Mouse (Mus musculus) Patski (cell line): ENCODE data around the gene Syt13. TPM values are rescaled to one million over a fixed set of nuclear protein-coding genes. Genes with fewer than 3 reads are reported as not detected.

ENCODE experiments used
- ATAC-seq: fragments of 100-300 bp; one replicate; pipeline ENCODE4 v1.8.0; 2021
- CTCF ChIA-PET: fragments of 350-600 bp; sonication (Branson Sonifier 250); formaldehyde crosslinking; loops from one replicate; lab custom pipeline; 2022; ENCODE audit warnings: inconsistent platforms; lab: Charles Lee
- POLR2A ChIA-PET: fragments of 350-600 bp; sonication (Branson Sonifier 250); formaldehyde crosslinking; loops from one replicate; lab custom pipeline; 2022; ENCODE audit warnings: antibody characterized with exemption, inconsistent platforms; lab: Charles Lee
- DNase-seq: peaks from one replicate; pipeline ENCODE4 v3.0.0-alpha.2; 2011; ENCODE audit warnings: low read depth, low spot score
- H3K27me3 ChIP-seq: fragments of 371-371 bp; one replicate; pipeline ENCODE4 v1.5.1; 2021
- CTCF ChIP-seq: fragments of 100-300 bp; IDR thresholded peaks from one replicate; pipeline ENCODE4 v1.5.1; 2021
- in situ Hi-C: fragments of 300-500 bp; cut with MboI; formaldehyde crosslinking; loops from 3 replicates; pipeline ENCODE4 v1.11.1; 2018; ENCODE audit warnings: low pct_unique_long_range_greater_than_20kb, mixed read lengths
- polyA plus RNA-seq: library from polyadenylated mRNA; unstranded; gene quantifications from one replicate; pipeline ENCODE4 v1.2.3, GENCODE M21; 2021

Syt13 gene
- polyA plus RNA-seq, result 0.14 TPM

DNA sequence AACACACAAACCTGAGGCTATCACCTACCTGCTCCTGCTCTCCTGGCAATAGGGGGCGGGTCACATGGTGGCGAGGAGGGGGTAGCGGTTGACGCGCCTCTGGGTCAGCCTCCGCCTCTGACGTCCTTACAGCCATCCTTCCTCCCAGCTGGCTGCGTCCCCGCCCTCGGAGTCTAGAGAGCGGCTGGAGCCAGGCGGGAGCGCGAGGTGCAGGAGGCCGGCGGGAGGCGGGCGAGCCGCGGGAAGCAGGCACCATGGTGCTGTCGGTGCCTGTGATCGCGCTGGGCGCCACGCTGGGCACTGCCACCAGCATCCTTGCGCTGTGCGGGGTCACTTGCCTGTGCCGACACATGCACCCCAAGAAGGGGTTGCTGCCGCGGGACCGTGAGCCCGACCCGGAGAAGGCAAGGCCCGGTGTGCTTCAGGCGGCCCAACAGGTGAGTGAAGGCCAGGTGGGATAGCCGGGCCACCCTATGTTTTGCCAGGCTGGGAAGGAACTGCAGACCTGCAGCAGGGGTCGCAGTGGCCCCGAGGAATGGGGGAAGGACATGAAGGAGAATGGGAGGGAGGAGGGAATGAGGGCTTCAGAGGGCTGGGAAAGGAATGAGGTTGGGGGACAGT, at the start of gene Syt13:
Gene Syt13, plus strand, starts transcription at position 166 of the 621 bp plus-strand sequence.
- DNase-seq (no peak), ATAC-seq (no peak)
- CTCF ChIA-PET, result no interaction called here
- no peak for TF ChIP-seq CTCF
- H3K27me3 ChIP-seq, result peaks cover 2% of the 10 kb centered on the region
- in situ Hi-C loops, result loop anchor here (5.0 kb wide), 1 partner anchor 42 kb away; no protein-coding TSS in a partner anchor
- POLR2A ChIA-PET, result no interaction called here

DNA sequence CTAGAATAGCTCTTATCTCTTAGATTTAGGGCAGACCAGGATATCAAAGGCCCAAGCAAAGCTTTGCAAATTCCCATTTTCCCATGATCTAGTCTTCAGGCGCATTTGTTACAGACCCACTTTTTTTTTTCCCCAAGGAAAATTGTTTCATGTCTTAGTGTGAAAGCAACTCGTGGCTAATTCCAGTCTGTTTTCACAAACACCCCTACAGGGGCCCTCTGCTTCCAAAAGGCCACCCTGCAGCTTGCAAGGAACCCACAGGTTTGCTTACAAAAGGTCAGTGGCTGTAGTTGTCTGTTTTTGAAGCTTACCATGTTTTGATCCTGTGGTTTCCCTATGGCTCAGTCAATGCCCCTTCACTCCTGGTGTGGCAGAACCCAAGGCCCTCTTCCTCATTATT, 48.3 kb upstream of the Syt13 start:
- ATAC-seq, result no peak
- peaks cover 11% of the 10 kb centered on the region for H3K27me3 ChIP-seq
- ChIA-PET CTCF (no interaction called here), POLR2A (no interaction called here)
- no peak for DNase-seq
- no peak for TF ChIP-seq CTCF
- in situ Hi-C loops, result no loop called here

DNA sequence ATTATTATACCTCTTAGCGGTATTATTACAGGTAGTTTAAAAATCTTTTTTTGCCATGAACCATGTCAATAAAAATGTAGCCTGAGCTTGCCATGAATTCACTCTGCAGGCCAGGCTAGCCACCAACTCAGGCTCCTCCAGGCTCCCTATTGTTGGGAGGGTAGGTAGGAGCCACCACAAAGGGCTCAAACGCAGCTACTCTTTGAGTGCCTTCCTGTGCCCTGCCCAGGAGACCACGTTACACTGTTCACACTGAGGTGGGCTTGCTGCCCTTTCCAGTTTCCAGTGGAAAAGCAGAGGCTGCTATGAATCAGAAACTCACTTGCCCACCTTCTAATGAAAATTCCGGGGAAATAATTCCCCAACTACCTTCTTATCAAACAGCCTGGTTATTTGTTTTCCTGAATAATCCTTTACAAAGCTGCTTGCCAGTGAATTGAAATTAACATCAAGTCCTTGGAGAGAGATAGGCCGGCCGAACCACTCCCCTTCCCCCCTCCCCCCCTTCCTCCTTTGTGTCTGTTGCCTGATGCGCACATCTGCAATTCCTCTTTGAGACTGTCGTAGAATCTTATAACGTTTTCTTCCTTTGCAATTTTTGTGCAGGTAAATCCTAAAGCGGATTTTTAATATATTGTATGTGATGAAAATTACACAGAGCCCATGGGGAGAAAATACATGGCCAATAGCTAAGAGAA, 44.6 kb upstream of the Syt13 start:
- ChIA-PET CTCF (interaction anchor here (0.7 to 1.3 kb wide), 2 partner anchors 34 to 84 kb away, joined by 3 read pairs; no protein-coding TSS in a partner anchor), POLR2A (no interaction called here)
- no peak for ATAC-seq
- H3K27me3 ChIP-seq, result peaks cover 15% of the 10 kb centered on the region
- in situ Hi-C loops, result no loop called here
- DNase-seq, result no peak
- TF ChIP-seq CTCF, result no peak

DNA sequence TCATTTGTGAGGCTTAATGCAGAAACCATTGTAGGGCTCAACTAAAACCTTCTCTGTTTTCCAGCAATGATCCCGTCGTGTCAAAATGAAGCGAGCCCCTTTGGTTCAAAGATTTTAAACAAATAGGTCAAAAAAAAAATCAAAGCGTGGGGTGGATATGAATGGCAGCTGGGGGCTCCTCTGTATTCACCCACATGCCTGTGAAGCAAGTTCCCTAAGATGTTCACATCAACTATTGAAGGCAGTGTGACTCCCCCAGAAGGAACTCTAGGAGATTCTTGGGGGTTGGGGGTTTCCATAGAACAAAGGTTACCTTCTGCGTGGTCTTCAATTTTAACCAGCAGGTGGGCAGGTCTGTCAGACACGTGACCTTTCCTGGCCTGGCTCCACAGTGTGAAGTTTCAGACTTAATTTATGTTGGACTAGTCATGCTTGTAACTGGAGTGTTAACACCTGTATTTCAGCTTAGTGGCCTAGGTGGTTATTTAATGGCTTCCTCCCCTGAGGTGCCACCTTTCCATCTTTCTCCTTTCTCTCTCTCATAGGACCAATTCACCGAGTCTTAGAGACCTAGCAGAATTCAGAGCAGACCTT, 43.7 kb upstream of the Syt13 start:
- in situ Hi-C loops, result no loop called here
- ChIA-PET CTCF (no interaction called here), POLR2A (no interaction called here)
- H3K27me3 ChIP-seq, result peaks cover 15% of the 10 kb centered on the region
- ATAC-seq (no peak), DNase-seq (no peak)
- TF ChIP-seq CTCF, result no peak

DNA sequence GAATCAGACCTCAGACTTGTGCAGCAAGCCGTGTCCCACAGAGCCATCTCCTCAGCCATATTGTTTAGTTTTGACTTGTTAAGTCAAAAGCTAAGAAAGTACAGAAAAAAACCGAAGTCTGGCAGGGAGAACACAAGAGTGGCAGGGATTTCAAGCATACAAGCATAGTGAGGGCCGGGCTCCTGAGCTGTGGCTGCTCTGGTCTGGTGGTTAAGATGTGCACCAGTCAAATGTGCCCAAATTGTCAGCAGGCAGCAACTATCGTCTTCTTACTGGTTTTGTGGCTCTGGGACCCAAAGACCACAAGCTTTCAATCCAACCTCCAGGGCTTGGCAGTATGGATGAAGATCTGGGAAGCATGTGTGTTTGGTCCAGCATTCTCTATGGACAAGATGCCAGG, 42.2 kb upstream of the Syt13 start:
- ChIA-PET POLR2A (no interaction called here), CTCF (no interaction called here)
- no peak for TF ChIP-seq CTCF
- in situ Hi-C loops, result no loop called here
- no peak for DNase-seq
- peaks cover 19% of the 10 kb centered on the region for H3K27me3 ChIP-seq
- no peak for ATAC-seq

DNA sequence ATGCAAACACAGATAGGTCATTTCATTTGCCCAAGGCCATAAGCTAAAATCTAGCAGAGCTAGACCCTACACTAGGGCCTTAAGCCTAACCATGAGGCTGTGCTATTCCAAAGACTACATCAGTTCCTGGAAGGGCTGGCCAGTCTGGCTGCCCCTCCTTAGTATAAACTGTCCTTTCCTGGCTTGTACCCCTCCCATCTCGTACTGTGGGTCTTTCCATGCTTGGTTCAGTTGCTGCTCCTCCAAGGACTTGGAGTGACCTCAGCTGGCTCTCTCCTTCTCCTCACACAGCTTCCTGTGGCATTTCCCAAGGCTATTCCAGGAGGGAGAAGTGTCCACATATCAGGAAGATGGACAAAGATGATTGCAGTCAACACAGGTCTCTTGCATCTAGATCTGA, 40.3 kb upstream of the Syt13 start:
- peaks cover 27% of the 10 kb centered on the region for H3K27me3 ChIP-seq
- CTCF ChIA-PET, result no interaction called here
- POLR2A ChIA-PET, result no interaction called here
- TF ChIP-seq CTCF, result no peak
- ATAC-seq (no peak), DNase-seq (no peak)
- in situ Hi-C loops, result no loop called here

DNA sequence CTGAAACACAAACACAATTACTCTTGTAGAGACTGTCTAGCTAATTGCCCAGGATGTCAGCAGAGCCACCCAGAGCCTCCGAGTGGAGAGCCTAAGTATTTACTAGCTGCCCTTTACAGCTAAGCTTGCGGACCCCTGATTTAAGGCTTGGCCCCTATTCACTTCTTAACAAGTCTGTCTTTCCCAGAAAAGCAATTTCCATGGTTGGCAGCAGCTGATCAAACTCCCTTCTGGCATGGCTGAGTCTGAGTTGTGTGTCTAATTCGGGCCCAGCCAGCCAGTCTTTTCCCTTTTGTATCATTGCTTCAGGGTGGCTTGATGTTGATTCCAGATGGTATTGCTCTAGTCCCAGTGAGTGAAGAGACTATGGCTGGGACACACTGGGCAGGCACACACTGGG, 37.4 kb upstream of the Syt13 start:
- peaks cover 29% of the 10 kb centered on the region for H3K27me3 ChIP-seq
- ATAC-seq (no peak), DNase-seq (no peak)
- ChIA-PET POLR2A (no interaction called here), CTCF (no interaction called here)
- TF ChIP-seq CTCF, result no peak
- in situ Hi-C loops, result loop anchor here (25.0 kb wide), 1 partner anchor 610 kb away; no protein-coding TSS in a partner anchor

DNA sequence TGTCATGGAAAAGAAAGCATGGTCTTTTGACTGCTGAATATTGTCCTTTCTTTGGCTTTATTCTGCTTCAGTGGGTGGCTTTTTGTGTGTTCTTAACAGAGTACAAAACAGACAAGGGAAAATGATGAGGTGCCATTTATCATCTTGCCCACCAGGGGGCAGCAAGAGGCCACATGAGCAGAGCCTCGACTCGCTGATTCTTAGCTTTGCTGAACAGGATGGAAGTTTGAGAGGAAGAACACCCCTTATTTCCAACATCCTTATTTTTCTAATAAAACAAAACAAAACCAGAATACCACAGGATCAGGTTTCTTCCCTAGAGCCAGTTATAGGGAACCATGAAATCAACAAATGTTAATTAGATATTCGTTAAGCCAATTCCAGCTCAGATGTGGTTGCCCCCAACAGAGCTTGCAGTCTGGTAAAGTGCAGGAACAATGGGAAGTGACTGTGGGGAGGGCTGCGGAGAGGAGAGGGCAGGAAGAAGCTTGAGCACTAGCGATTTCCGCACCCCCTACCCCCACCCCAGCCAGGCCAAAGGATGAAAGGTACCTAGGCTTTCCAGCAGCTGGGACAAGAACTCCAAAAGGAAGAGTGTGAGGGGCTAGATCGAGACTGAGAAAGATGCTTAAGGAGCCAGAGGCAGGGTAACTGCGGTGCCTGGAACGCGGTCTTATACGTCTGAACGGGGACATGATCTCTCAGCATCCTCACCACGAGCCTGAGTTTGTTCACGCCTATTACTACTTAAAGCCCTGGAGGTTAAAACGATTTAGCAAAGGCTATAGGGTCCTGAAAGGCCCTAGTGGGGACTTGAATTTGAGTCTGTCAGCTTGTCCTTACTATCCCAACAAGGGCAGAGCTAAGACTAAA, 31.6 kb upstream of the Syt13 start:
- peaks cover 24% of the 10 kb centered on the region for H3K27me3 ChIP-seq
- POLR2A ChIA-PET, result interaction anchor here (1.4 kb wide), 1 partner anchor 321 kb away, joined by 3 read pairs; no protein-coding TSS in a partner anchor
- ATAC-seq (no peak), DNase-seq (peak; percentile 2)
- in situ Hi-C loops, result loop anchor here (25.0 kb wide), 1 partner anchor 604 kb away; no protein-coding TSS in a partner anchor
- CTCF ChIA-PET, result interaction anchor here (0.8 to 1.9 kb wide), 3 partner anchors 9 to 321 kb away, joined by 3 to 10 read pairs (median 3); no protein-coding TSS in a partner anchor
- peak; percentile 81 for TF ChIP-seq CTCF

DNA sequence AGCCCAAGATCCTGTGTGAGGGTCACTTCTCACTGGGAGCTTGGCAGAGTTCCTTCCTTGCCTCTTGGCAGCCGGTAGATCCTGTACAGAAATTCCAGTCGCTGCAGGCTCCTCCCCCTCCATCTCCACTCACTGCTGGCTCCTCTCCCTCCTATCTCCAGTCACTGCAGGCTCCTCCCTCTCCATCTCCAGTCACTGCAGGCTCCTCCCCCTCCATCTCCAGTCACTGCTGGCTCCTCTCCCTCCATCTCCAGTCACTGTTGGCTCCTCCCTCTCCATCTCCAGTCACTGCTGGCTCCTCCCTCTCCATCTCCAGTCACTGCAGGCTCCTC, 31.0 kb upstream of the Syt13 start:
- POLR2A ChIA-PET, result interaction anchor here (1.4 kb wide), 1 partner anchor 320 kb away, joined by 3 read pairs; no protein-coding TSS in a partner anchor
- H3K27me3 ChIP-seq, result peaks cover 19% of the 10 kb centered on the region
- DNase-seq, result no peak
- CTCF ChIA-PET, result interaction anchor here (0.8 to 1.9 kb wide), 3 partner anchors 8 to 321 kb away, joined by 3 to 10 read pairs (median 3); no protein-coding TSS in a partner anchor
- no peak for TF ChIP-seq CTCF
- no peak for ATAC-seq
- in situ Hi-C loops, result loop anchor here (25.0 kb wide), 1 partner anchor 603 kb away; no protein-coding TSS in a partner anchor

DNA sequence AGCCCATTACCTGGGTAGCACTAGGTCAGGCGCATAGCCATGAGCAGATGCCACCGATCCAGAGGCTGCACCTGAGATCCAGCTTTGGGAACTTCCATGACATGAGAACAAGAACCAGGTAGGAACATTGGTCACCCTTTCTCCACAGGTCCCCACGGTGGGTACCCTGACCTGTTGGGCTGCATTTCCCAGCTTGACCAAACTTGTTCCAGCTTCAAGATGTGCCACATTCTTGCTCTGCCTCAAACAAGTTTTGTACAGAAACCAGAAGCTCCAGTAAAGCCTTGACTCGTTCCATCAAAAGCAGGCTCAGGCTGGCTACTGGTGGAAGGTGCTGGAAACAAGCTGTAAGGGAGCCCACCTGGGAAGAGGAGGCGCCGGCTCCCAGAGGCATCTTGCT, 29.9 kb upstream of the Syt13 start:
- H3K27me3 ChIP-seq, result peaks cover 10% of the 10 kb centered on the region
- ATAC-seq (no peak), DNase-seq (no peak)
- in situ Hi-C loops, result loop anchor here (25.0 kb wide), 1 partner anchor 602 kb away; no protein-coding TSS in a partner anchor
- TF ChIP-seq CTCF, result no peak
- ChIA-PET POLR2A (no interaction called here), CTCF (interaction anchor here (1.0 kb wide), 1 partner anchor 264 kb away, joined by 3 read pairs; no protein-coding TSS in a partner anchor)
